Mouse (Mus musculus) bone marrow macrophage, adult 2 months (primary cell): Measurements from ENCODE around the gene Olfr1275. TPM values are rescaled to one million over a fixed set of nuclear protein-coding genes. Genes with fewer than 3 reads are reported as not detected.

ENCODE experiments used
- H3K27ac ChIP-seq: 2 replicates; pipeline ENCODE4 v1.5.1; 2012; ENCODE audit warnings: low read depth, low read length; ENCODE audit not compliant: insufficient read depth
- H3K4me1 ChIP-seq: 2 replicates; pipeline ENCODE4 v1.6.1; 2012; ENCODE audit warnings: low read length; ENCODE audit not compliant: control insufficient read depth, insufficient read depth
- H3K4me3 ChIP-seq: 2 replicates; pipeline ENCODE4 v1.5.1; 2012; ENCODE audit warnings: mild to moderate bottlenecking, low read length, moderate library complexity; ENCODE audit not compliant: insufficient read depth
- CTCF ChIP-seq: IDR thresholded peaks from 2 replicates; pipeline ENCODE4 v1.5.1; 2012; ENCODE audit warnings: low read depth, mild to moderate bottlenecking, low read length, moderate library complexity
- POLR2A ChIP-seq: IDR thresholded peaks from 2 replicates; pipeline ENCODE4 v1.6.1; 2012; ENCODE audit warnings: mild to moderate bottlenecking, low read depth, low read length, borderline replicate concordance
- polyA plus RNA-seq: library from polyadenylated mRNA; stranded (reverse); fragments of >200 nt; gene quantifications from 2 replicates; pipeline ENCODE4 v1.2.4, GENCODE M21; 2012; ENCODE audit not compliant: missing spikeins, insufficient read depth, insufficient read length

Gene Olfr1275
- not detected in 2 replicates for polyA plus RNA-seq

DNA sequence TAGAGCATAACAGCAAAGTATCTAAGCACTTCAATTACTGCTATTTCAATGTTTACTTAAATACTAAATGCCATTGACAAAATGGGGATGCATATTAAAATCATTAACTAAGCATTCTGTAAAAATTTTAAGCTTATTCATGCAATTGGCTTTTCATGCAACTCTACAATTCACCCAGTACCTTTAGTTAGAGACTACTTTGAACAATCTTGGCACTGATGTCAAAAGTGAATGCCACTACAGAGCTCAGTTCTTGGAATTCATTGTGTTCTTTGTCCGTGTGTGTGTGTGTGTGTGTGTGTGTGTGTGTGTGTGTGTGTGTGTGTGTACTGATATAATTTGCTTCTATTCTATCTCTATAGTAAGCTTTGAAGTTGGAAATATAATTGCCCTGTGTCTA lies at the start of gene Olfr1275:
Olfr1275 (minus strand) TSS at position 101 of the 400 bp plus-strand sequence.
- Histone ChIP-seq H3K4me3 (no peak within 1 kb of the TSS), H3K4me1 (no peaks in the 10 kb centered on the region), H3K27ac (no peak within 1 kb of the TSS)
- TF ChIP-seq POLR2A (no peak), CTCF (no peak)

DNA sequence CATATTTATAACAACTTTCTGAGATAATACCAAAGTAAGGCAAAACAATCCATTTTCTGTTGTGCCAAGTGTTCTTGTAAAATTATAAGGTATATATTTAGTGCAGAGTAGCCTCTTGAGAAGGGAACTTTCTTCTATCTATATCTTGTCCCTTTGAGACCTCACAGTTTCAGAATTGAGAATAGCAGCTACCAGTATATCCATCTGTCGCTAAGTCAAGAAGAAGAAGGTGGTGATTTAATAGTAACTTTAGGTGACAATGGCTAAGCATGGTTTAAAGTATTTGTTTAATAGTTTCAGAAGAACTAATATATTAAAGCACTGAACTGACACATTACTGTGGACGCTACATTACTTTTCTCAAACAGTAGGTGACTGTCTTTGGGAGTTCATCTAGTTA lies 38.9 kb upstream of the Olfr1275 start, which contains the start of gene Olfr1277:
Olfr1277 (minus strand) TSS at position 101 of the 400 bp plus-strand sequence.
- Histone ChIP-seq H3K4me3 (no peak within 1 kb of the TSS), H3K4me1 (no peaks in the 10 kb centered on the region), H3K27ac (no peak within 1 kb of the TSS)
- TF ChIP-seq CTCF, result no peak
- no peak for TF ChIP-seq POLR2A

DNA sequence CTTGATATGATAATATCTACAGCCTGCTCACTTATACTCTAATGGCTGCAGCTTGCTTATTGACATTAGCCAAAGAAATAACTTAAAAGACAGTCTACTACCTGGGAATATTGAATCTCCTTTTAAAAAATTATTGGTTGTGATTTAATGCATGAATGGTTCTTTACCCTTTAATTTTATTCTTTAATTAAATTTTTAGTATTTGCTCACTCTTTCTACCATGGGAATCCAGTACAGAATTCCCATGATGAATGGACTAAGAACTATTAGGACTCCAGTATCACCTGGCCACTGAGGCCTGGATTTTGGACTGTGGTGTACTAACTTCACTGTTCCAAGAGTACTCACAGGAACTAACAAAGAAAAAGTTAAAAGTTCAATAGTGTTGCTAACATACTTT lies 19.1 kb upstream of the Olfr1275 start, which contains the start of gene Olfr1276:
Olfr1276 (plus strand) TSS at position 301 of the 400 bp plus-strand sequence.
- H3K27ac ChIP-seq, result no peak within 1 kb of the TSS
- TF ChIP-seq POLR2A (no peak), CTCF (no peak)
- H3K4me1 ChIP-seq, result no peaks in the 10 kb centered on the region
- no peak within 1 kb of the TSS for H3K4me3 ChIP-seq

DNA sequence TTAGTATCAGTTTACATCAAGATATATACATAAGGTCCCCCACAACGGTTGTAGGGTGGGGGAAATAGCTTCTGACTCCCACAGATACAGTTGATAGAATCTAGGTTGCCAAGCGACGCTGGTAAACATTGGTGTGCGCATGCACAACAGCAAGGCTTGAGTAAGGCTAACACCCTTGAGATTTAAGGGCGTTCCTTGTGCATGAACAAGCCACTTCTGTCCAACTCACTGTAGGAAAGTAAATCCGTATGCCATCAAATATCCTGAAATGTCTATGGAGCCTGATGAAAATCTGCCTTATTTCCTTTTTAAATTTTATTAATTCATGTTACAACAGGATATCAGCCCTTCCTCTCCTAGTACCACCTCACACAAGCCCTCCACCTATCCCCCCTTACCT lies 5.6 kb downstream of the Olfr1275 start, which contains the start of gene 4930430A15Rik:
4930430A15Rik (minus strand) TSS at position 101 of the 400 bp plus-strand sequence.
- H3K27ac ChIP-seq, result no peak within 1 kb of the TSS
- no peaks in the 10 kb centered on the region for H3K4me1 ChIP-seq
- no peak for TF ChIP-seq POLR2A
- TF ChIP-seq CTCF, result no peak
- no peak within 1 kb of the TSS for H3K4me3 ChIP-seq

DNA sequence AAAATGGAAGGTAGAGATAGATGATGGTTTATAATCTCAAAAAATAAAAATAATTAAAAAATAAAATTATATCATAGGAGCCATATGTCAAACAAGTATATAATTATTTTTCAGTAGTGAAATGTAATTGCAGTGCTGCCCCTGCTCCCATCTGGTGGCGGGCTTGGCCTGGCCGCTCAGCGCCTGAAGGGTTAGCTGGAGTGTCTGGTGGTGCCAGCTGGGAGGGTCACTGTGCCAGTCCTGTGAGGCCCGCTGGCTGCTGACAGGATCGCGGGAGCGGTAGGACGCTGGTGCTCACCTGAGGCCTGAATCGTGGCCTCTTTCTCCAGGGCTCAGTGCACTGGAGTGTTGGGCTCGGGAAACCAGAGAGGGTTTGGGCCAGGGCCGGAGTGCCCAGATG lies 53.0 kb downstream of the Olfr1275 start:
- Histone ChIP-seq H3K27ac (no peak overlapping the region), H3K4me3 (no peak overlapping the region), H3K4me1 (no peaks in the 10 kb centered on the region)
- TF ChIP-seq POLR2A (no peak), CTCF (no peak)

Other genes with a start within 250 kb of the Olfr1275 start
- gene Gm13941, start 129.3 kb downstream of the Olfr1275 start, polyA plus RNA-seq, result not detected in 2 replicates
- not detected in 2 replicates for gene Gm15130, start 82.3 kb downstream of the Olfr1275 start, polyA plus RNA-seq
- gene 4930430A15Rik, start 5.7 kb downstream of the Olfr1275 start, polyA plus RNA-seq, result not detected in 2 replicates
- gene Olfr1276, start 19.2 kb upstream of the Olfr1275 start, polyA plus RNA-seq, result not detected in 2 replicates
- gene Olfr1277, start 38.8 kb upstream of the Olfr1275 start, polyA plus RNA-seq, result 0.13 TPM in 1 of 2 replicates, not detected in the other
- gene Olfr1278, start 54.9 kb upstream of the Olfr1275 start, polyA plus RNA-seq, result not detected in 2 replicates
- not detected in 2 replicates for gene Olfr1279, start 65.3 kb upstream of the Olfr1275 start, polyA plus RNA-seq
- gene Olfr1280, start 78.7 kb upstream of the Olfr1275 start, polyA plus RNA-seq, result not detected in 2 replicates
- 0.16 TPM in 1 of 2 replicates, not detected in the other for gene Olfr1281, start 91.2 kb upstream of the Olfr1275 start, polyA plus RNA-seq
- gene Olfr1282, start 100.8 kb upstream of the Olfr1275 start, polyA plus RNA-seq, result not detected in 2 replicates
- not detected in 2 replicates for gene Olfr1283, start 131.5 kb upstream of the Olfr1275 start, polyA plus RNA-seq
- gene Olfr1284, start 140.2 kb upstream of the Olfr1275 start, polyA plus RNA-seq, result not detected in 2 replicates
- gene Olfr1286, start 187.8 kb upstream of the Olfr1275 start, polyA plus RNA-seq, result not detected in 2 replicates
- gene Olfr1287, start 213.9 kb upstream of the Olfr1275 start, polyA plus RNA-seq, result not detected in 2 replicates
- not detected in 2 replicates for gene Olfr1288, start 238.8 kb upstream of the Olfr1275 start, polyA plus RNA-seq
- gene Olfr1289, start 245.5 kb upstream of the Olfr1275 start, polyA plus RNA-seq, result not detected in 2 replicates